Mouse (Mus musculus): ENCODE measurements around the gene Vamp1. TPM values are rescaled to one million over a fixed set of nuclear protein-coding genes. Genes with fewer than 3 reads are reported as not detected.

Gene Vamp1
- total and polyA plus RNA-seq, 3 experiments = 1.5 to 5.5 TPM; not detected in 1

DNA sequence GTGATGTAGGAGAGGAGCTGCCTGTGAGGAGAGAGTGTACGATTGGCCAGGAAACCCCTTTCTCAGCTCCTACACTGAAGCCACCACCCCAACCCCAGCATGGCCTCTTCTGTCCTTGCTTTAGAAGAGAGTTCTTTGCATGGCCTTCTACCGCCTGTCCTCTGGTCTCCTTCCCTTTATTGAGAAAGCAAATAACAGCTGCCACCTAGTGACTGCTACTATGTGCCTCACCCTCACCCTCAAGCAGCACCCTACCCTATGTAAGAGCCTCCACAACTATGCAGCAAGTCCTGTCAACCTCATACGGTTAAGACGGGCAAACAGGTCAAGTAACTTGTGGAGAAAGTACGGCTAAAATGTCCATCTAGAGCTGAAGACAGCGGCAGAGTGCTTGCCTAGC, 45.2 kb upstream of the Vamp1 start:
- peaks cover 8 to 9% of the 10 kb centered on the region in 2 experiments for H3K36me3 ChIP-seq (ENCODE audit: control insufficient read depth in 1 of 2, insufficient read depth in 2 of 2, low read length in 2 of 2)
- H3K79me2 ChIP-seq (ENCODE audit: control insufficient read depth, insufficient read depth, low read length, poor library complexity) = peaks cover 4% of the 10 kb centered on the region
- H3K27ac ChIP-seq (ENCODE audit: control insufficient read depth, low read depth, low read length) = no peak overlapping the region
- H3K4me1 ChIP-seq (ENCODE audit: control insufficient read depth in 1 of 2, insufficient read depth in 2 of 2, low read length in 2 of 2) = peaks cover 3 to 13% of the 10 kb centered on the region in 2 experiments
- no peak overlapping the region for H3K4me3 ChIP-seq (ENCODE audit: control insufficient read depth in 1 of 2, insufficient read depth in 1 of 2, low read depth in 2 of 2, low read length in 2 of 2)
- TF ChIP-seq CTCF (IDR thresholded peaks at IDR 0.05 in 2 of 3, conservative IDR thresholded peaks at IDR 0.05 in 1 of 3; ENCODE audit: control insufficient read depth in 1 of 3, insufficient read depth in 1 of 3, low read depth in 2 of 3, low read length in 3 of 3, poor library complexity in 1 of 3, severe bottlenecking in 1 of 3) (peak in 1 of 3 experiments; percentile 30; a peak in 2 of 6 replicates), USF2 (IDR thresholded peaks at IDR 0.05; ENCODE audit: borderline replicate concordance in 1 of 2, insufficient read depth in 1 of 2, low read depth in 1 of 2, low read length in 2 of 2) (no peak), MXI1 (IDR thresholded peaks at IDR 0.05; ENCODE audit: low read depth, low read length) (no peak), SMC3 (IDR thresholded peaks at IDR 0.05; ENCODE audit: low read depth, low read length) (0 out of 2 replicates have a peak, but pooled peaks have one; percentile 13), KAT2A (conservative IDR thresholded peaks at IDR 0.05; ENCODE audit: low read depth, low read length) (no peak), RAD21 (IDR thresholded peaks at IDR 0.05; ENCODE audit: low read depth, low read length) (peak; percentile 12)
- H3K9ac ChIP-seq (ENCODE audit: control insufficient read depth, low read depth, low read length, poor library complexity, severe bottlenecking) = no peak overlapping the region
- no peaks in the 10 kb centered on the region for H3K27me3 ChIP-seq (ENCODE audit: control insufficient read depth in 1 of 2, insufficient read depth in 2 of 2, low read length in 2 of 2)
- peak; percentile 42 for DNase-seq (ENCODE audit: low read depth, low spot score)
- no peaks in the 10 kb centered on the region for H3K9me3 ChIP-seq (replicated peaks; ENCODE audit: insufficient read depth, low read length)

GRCm38 (mm10) chr6:125172474-125172873, 42.9 kb upstream of the Vamp1 start:
- Histone ChIP-seq H3K9me3 (replicated peaks; ENCODE audit: insufficient read depth, low read length) (no peaks in the 10 kb centered on the region), H3K27ac (ENCODE audit: control insufficient read depth, low read depth, low read length) (no peak overlapping the region)

GRCm38 (mm10) chr6:125173256-125173655, 42.1 kb upstream of the Vamp1 start:
- no peak overlapping the region for H3K9ac ChIP-seq (ENCODE audit: control insufficient read depth, low read depth, low read length, poor library complexity, severe bottlenecking)
- H3K4me3 ChIP-seq (ENCODE audit: control insufficient read depth in 1 of 2, insufficient read depth in 1 of 2, low read depth in 2 of 2, low read length in 2 of 2) = no peak overlapping the region
- H3K27me3 ChIP-seq (ENCODE audit: control insufficient read depth in 1 of 2, insufficient read depth in 2 of 2, low read length in 2 of 2) = no peaks in the 10 kb centered on the region
- no peaks in the 10 kb centered on the region for H3K9me3 ChIP-seq (replicated peaks; ENCODE audit: insufficient read depth, low read length)
- no peak for DNase-seq (ENCODE audit: low read depth, low spot score)
- H3K79me2 ChIP-seq (ENCODE audit: control insufficient read depth, insufficient read depth, low read length, poor library complexity) = no peaks in the 10 kb centered on the region
- TF ChIP-seq MAZ (IDR thresholded peaks at IDR 0.05; ENCODE audit: low read depth, low read length) (no peak), NELFE (IDR thresholded peaks at IDR 0.05; ENCODE audit: low read depth, low read length) (no peak), RCOR1 (IDR thresholded peaks at IDR 0.05; ENCODE audit: low read depth, low read length) (no peak), USF1 (IDR thresholded peaks at IDR 0.05; ENCODE audit: low read depth, low read length) (no peak), JUND (IDR thresholded peaks at IDR 0.05; ENCODE audit: low read depth, low read length) (no peak)
- H3K36me3 ChIP-seq (ENCODE audit: control insufficient read depth in 1 of 2, insufficient read depth in 2 of 2, low read length in 2 of 2) = peaks cover 0 to 21% of the 10 kb centered on the region in 2 experiments; a peak in 2 of 4 replicates
- H3K27ac ChIP-seq (ENCODE audit: control insufficient read depth, low read depth, low read length) = no peak overlapping the region
- no peaks in the 10 kb centered on the region for H3K4me1 ChIP-seq (ENCODE audit: control insufficient read depth in 1 of 2, insufficient read depth in 2 of 2, low read length in 2 of 2)

More at GRCm38 (mm10) chr6:125172474-125172873, 42.9 kb upstream of the Vamp1 start:
- no peak overlapping the region for H3K9ac ChIP-seq (ENCODE audit: control insufficient read depth, low read depth, low read length, poor library complexity, severe bottlenecking)
- H3K4me1 ChIP-seq (ENCODE audit: control insufficient read depth in 1 of 2, insufficient read depth in 2 of 2, low read length in 2 of 2) = peaks cover 0 to 2% of the 10 kb centered on the region in 2 experiments; a peak in 3 of 4 replicates
- no peak for TF ChIP-seq TBP (IDR thresholded peaks at IDR 0.05; ENCODE audit: low read depth, low read length)
- TF ChIP-seq GABPA (IDR thresholded peaks at IDR 0.05; ENCODE audit: low read depth, low read length) = no peak
- TF ChIP-seq ZMIZ1 (IDR thresholded peaks at IDR 0.05; ENCODE audit: low read depth, low read length) = no peak
- no peak for TF ChIP-seq POLR2AphosphoS2 (IDR thresholded peaks at IDR 0.05; ENCODE audit: low read length)
- no peak for TF ChIP-seq MYC (IDR thresholded peaks at IDR 0.05; ENCODE audit: low read depth, low read length)
- no peak for TF ChIP-seq ZKSCAN1 (IDR thresholded peaks at IDR 0.05; ENCODE audit: low read depth, low read length)
- TF ChIP-seq CTCF (IDR thresholded peaks at IDR 0.05 in 2 of 3, conservative IDR thresholded peaks at IDR 0.05 in 1 of 3; ENCODE audit: control insufficient read depth in 1 of 3, insufficient read depth in 1 of 3, low read depth in 2 of 3, low read length in 3 of 3, poor library complexity in 1 of 3, severe bottlenecking in 1 of 3) = no peak
- no peak for TF ChIP-seq EP300 (IDR thresholded peaks at IDR 0.05; ENCODE audit: low read depth in 1 of 2, low read length in 2 of 2)
- TF ChIP-seq MAX (IDR thresholded peaks at IDR 0.05; ENCODE audit: low read length) = no peak
- no peaks in the 10 kb centered on the region for H3K27me3 ChIP-seq (ENCODE audit: control insufficient read depth in 1 of 2, insufficient read depth in 2 of 2, low read length in 2 of 2)
- H3K36me3 ChIP-seq (ENCODE audit: control insufficient read depth in 1 of 2, insufficient read depth in 2 of 2, low read length in 2 of 2) = peaks cover 4 to 17% of the 10 kb centered on the region in 2 experiments
- no peak overlapping the region for H3K4me3 ChIP-seq (ENCODE audit: control insufficient read depth in 1 of 2, insufficient read depth in 1 of 2, low read depth in 2 of 2, low read length in 2 of 2)
- H3K79me2 ChIP-seq (ENCODE audit: control insufficient read depth, insufficient read depth, low read length, poor library complexity) = no peaks in the 10 kb centered on the region
- DNase-seq (ENCODE audit: low read depth, low spot score) = no peak
